Mouse (Mus musculus) adrenal gland (tissue): ENCODE results near the gene Nop58.

Experiments
- intact Hi-C: fragments of 180-260 bp; cut with DNase I; formaldehyde crosslinking; loops from one replicate; pipeline ENCODE4 v1.15.1; 2025
- long read RNA-seq, 2 experiments: library from polyadenylated mRNA; unstranded; transcript quantifications; one replicate each; pipeline ENCODE4 v2.0.0; 2020; ENCODE audit warnings: borderline replicate concordance in 1 of 2; ENCODE audit not compliant: insufficient replicate concordance in 1 of 2

Gene Nop58
- long read RNA-seq, experiment 1, full-length matches to known transcripts = 1 of 42 reads
- long read RNA-seq, experiment 1, partial matches to known transcripts = 30 of 42 reads
- long read RNA-seq, experiment 1, other reads (novel, unspliced or antisense) = 11 of 42 reads
- long read RNA-seq, experiment 2, partial matches to known transcripts = 57 of 75 reads
- long read RNA-seq, experiment 2, other reads (novel, unspliced or antisense) = 17 of 75 reads

- intact Hi-C loops = no loop called here
These were observed at the start of gene Nop58 for GRCm38 (mm10) chr1:59684819-59685755. Gene Nop58 (plus strand): TSS chr1:59684971.

GRCm38 (mm10) chr1:59636349-59636748 is 48.4 kb upstream of the Nop58 start:
- intact Hi-C loops = no loop called here

DNA sequence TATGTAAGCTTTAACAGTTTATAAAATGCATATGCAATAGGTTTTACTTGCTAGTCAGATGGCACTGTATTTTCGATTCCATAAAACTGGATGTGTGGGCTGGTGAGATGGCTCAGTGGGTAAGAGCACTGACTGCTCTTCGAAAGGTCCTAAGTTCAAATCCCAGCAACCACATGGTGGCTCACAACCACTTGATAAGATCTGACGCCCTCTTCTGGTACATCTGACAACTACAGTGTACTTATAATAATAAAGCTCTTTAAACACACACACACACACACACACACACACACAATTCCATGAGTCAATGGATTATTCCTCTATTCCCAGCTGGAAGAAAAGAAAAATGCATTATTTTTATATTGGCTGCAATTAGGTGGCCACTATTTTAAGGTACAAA is 46.4 kb upstream of the Nop58 start:
- intact Hi-C loops = no loop called here

DNA sequence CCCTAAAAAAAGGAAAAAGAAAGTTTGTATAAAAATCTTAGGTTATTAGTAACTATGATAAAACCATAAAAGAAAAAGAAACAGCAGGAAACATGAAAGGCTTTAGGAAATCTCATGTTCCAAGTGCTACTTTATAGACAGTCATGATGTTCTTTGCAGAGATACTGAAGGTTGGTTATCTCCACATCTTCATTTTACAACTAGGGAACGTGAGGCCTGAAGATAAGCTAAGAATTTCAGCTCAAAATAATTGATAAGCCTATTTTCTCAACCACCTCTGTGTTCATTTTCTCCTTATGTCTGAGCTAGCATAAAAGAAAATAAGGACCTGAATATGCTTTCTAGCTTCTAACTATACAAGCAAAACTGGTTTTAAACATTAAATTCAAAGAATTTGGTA is 42.3 kb upstream of the Nop58 start:
- intact Hi-C loops = loop anchor here (10.0 kb wide), 1 partner anchor 62 kb away; no protein-coding TSS in a partner anchor

- intact Hi-C loops = loop anchor here (10.0 kb wide), 1 partner anchor 58 kb away; no protein-coding TSS in a partner anchor
These were observed 38.3 kb upstream of the Nop58 start for GRCm38 (mm10) chr1:59646502-59646901.

DNA sequence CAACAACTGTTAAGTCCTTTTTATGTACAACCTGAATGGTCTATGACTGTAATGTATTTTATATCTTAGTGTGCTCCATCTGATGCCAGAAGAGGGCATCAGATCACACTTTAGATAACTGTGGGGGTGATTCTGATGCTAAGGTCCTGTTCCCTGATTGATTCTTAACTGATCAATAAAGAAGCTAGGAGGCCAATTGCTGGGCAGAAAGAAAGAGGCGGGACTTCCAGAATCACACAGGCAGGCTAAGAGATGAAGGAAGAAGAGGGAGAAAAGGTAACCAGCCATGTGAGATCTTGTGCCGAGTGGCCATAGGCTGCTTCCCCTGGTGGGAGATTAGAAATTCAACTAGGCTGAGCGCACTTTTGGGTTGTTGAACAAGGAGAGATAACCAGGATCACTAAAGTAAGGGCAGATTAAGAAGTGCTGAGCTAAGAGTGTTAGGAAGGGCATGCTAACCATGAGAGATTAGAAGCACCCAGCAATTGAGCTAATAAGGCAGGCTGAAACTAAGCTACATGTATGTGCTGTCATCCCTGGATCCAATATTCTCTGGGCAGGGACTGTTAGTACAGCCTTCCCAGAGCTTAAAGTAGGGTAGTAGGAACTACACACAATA is 33.5 kb upstream of the Nop58 start:
- intact Hi-C loops = no loop called here

DNA sequence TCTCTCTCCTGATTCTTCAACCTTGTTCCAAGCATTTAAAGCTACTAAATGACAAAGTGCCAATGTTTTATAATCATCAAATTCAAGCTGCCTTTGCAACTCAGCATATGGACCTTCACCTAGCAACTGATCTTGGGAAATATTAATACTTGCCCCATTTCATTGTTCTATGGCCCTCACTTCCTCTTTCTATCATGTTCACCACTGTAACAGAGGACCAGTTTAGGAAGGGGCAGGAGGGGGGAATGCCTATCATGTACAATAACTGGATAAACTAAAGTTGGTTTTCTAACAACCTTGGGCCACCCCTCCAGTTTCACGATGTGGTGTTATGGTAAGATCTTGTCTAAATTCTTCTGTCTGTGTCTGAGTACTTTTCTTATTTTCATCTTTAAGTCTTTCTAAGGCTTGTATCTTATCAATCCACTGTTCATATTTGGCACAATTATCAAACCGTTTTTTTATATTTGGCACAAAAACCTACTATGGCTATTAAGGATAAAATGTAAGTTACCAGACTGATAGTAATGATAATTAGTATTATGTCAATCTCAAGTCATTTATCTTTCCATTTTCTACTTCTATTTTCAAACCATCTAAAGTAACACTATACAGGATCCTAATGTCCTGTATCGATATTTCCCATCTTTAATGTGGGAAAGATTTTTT is 31.4 kb upstream of the Nop58 start:
- intact Hi-C loops = no loop called here

DNA sequence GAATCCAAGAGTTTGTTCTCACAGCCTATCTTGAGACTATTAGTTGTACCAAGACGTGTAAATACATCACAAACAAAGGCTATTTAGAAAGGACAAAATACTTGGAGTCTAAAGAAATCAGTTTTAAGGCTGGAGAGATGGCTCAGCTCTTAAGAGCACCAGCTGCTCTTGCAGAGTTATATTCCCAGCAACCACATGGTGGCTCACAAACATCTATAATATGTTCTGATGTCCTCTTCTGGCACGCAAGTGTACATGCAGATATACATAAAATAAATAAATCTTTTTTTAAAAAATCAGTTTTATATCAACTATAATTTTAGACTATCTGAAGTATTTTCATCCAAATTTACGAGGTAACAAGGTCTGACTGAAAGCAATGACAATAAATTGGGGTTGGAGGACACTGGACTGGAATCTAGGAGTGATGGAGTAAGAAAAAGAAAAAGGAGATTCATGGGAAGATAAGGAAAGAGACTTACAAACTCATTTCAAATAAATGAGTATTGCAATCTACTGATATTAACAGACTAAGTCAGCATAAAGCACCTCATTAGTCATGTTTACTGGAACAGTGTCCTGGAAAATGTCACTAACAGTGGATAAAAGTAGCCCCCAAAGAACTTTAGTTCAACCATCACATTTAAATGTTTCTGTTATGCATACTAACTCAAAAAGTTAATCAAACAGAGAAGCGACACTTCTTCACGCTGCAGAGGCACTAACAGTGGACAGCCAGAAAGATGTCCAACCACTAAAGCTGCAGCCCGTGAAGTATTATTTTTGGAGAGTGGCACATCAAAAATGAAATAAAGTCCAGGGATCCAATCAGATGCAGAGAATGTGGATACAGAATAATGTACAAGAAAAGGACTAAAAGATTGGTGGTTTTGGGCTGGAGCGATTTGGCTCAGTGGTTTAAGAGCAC is 28.3 kb upstream of the Nop58 start:
- intact Hi-C loops = no loop called here

GRCm38 (mm10) chr1:59663456-59664135 is 21.2 kb upstream of the Nop58 start:
- intact Hi-C loops = no loop called here

DNA sequence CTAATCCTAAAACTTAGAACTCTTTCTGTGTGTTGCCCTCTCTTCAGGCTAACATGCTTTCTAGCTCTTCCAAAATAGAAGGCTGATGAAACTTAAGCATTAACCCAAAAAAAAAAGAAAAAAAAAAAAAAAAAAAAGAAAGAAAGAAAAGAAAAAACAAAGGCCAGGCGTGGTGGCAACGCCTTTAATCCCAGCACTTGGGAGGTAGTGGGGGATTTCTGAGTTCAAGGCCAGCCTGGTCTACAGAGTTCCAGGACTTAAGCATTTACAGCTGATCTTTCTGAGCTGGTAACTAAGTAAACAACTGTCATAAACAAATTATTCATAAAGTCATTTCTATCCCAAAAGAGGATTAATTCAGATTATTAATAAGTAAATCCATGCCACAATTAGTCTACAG is 15.9 kb upstream of the Nop58 start:
- intact Hi-C loops = no loop called here

GRCm38 (mm10) chr1:59669962-59670630 is 14.7 kb upstream of the Nop58 start:
- intact Hi-C loops = no loop called here

- intact Hi-C loops = no loop called here
These were observed 14.1 kb upstream of the Nop58 start, which contains the start of gene Sumo1 for GRCm38 (mm10) chr1:59670641-59671168. Gene Sumo1 (minus strand): TSS chr1:59670834.

DNA sequence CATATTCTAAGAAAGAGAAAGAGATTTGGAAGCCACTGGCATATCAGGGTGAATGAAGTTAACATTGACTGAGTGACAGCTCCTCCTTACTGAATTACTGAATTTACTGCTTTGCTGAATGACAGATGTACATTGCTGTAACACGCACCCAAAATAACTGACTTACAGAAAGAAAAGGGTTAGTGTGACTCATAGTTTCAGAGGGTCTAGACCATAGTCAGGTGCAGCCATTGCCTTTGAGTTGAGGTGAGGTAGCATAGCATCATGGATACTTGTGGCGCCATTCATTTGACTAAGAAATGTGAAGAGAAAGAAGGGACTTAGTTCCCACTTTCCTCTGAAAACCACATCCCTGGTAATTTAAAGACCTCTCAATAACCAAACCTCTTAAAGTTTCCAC is 11.1 kb upstream of the Nop58 start:
- intact Hi-C loops = no loop called here

DNA sequence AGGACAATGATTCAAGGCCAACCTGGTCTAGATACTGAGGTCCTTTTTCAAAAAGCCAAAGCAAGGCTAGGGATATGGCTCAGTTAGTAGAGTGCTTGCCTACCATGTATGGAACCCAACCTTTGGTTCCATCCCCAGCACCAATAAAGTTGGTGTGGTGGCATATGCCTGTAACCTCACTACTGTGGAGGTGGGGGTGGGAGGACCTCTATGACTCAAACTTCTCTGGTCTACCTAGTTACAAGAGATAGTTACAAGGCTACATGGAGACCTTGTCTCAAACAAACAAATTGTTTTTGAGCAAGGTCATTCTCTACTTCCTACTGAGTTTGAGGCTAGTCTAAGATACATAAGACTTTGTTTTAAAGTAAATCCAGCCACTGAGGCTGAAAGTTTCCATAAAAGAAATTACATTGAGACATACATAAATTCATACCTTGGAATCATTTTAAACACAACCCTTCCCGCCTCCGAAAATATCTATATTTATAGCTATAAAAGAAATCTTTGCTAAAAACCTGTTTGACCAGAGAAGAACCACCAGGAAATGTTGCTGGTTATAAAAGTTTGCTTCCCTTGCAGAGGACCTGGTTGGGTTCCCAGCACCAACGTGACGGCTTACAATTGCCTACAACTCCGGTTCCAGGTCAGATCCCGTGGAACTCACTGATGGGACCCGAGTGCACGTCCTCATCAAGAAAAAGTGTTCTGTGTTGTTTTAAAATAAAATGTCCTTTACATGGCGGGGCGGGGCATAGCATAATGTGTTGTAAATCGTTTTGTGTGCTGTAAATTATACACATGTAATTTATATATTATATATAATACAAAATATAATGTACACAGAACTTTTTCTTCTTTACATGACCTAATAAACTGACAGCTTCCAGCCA is 599 bp upstream of the Nop58 start:
- intact Hi-C loops = no loop called here

DNA sequence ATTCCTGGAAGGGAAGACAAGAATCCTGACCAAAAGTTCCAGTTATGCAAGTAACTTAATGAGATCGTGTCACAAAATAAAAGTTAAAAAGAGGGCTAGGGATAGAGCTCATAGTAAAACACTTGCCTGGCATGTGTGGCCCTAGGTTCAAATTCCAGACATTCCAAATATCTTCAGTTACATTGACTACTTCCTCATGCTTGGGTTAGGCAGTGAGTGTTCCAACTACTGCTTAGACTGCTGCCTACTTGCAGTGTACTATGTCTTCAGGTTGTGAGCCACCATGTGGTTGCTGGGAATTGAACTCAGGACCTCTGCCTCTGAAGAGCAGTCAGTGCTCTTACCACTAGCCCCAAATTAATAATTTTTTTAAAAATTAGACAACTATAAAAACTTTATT is 2.7 kb downstream of the Nop58 start:
- intact Hi-C loops = no loop called here

DNA sequence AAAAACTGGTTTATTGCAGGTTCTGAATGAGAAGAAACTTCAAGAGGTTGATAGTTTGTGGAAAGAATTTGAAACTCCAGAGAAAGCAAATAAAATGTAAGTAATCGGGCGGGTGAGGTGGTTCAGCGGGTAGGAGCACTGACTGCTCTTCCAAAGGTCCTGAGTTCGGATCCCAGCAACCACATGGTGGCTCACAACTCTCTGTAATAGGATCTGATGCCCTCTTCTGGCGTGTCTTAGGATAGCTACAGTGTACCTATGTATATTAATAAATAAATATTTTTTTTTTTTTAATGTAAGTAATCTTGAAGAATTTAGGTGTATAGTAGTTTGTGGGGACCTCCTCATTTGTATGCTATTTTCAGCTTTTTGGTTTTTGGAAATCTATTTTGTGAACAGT is 5.7 kb downstream of the Nop58 start:
- intact Hi-C loops = no loop called here

- intact Hi-C loops = no loop called here
These were observed 13.0 kb downstream of the Nop58 start for GRCm38 (mm10) chr1:59697751-59698150.

DNA sequence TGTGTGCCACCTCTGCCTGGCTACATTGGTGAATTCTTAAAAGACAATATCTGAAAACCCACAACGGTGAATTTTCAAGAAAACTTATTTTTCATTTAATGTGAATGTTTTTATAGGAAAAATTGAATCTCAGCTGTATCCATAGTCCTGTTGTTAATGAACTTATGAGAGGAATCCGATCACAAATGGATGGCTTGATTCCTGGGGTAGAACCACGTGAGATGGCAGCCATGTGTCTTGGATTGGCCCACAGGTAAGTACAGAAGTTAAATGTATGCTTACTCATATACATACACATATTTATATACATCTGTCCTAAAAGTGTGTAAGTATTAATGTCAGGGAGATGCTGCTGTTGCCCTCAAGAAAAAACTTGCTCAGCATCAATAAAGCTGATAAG is 13.4 kb downstream of the Nop58 start:
- intact Hi-C loops = no loop called here
